Mouse (Mus musculus): ENCODE measurements at regions not wholly inside any gene's neighbourhood (a gene's known extent, or its start where the extent isn't known, plus 50 kb on each side); places are given as distances from the start of the nearest gene placed in this dataset.

- no peak for TF ChIP-seq CTCF (IDR thresholded peaks at IDR 0.05)
- TF ChIP-seq POLR2A (IDR thresholded peaks at IDR 0.05; ENCODE audit: insufficient read depth, low read depth, low read length): no peak
Observed at GRCm38 (mm10) chr1:137635781-137636180, 539.7 kb downstream of the Ptprc start.
